Mouse (Mus musculus) liver, embryonic 14.5 days (tissue): Measurements from ENCODE around the gene Tnfsf4. TPM values are rescaled to one million over a fixed set of nuclear protein-coding genes. Genes with fewer than 3 reads are reported as not detected.

ENCODE experiments used
- ATAC-seq: fragments of 200-750 bp; cut with Nextera tagmentation; 2 replicates; pipeline ENCODE4 v1.8.0; 2017; ENCODE audit warnings: moderate number of reproducible peaks, mild to moderate bottlenecking, moderate library complexity; ENCODE audit not compliant: insufficient read depth
- DNase-seq, 3 experiments: peaks; one replicate each; pipeline ENCODE4 v3.0.0-alpha.2; 2012 to 2013; ENCODE audit warnings: low read depth in 3 of 3, low spot score in 3 of 3
- H3K27ac ChIP-seq: fragments of 300-500 bp; sonication (generic); 2 replicates; pipeline ENCODE4 v1.5.1; 2014; ENCODE audit warnings: moderate library complexity, mild to moderate bottlenecking, control low read depth, inconsistent platforms
- H3K27me3 ChIP-seq: fragments of 300-500 bp; sonication (generic); 2 replicates; pipeline ENCODE4 v1.6.1; 2014; ENCODE audit warnings: mild to moderate bottlenecking, low read length, moderate library complexity; ENCODE audit not compliant: control insufficient read depth, insufficient read depth
- H3K36me3 ChIP-seq: fragments of 300-500 bp; sonication (generic); replicated peaks from 2 replicates; pipeline ENCODE4 v1.6.1; 2014; ENCODE audit warnings: low read depth; ENCODE audit not compliant: control insufficient read depth, insufficient read depth
- H3K4me1 ChIP-seq, 2 experiments: fragments of 200-500 bp in 1 of 2; fragments of 300-500 bp in 1 of 2; sonication (generic) in 1 of 2; replicated peaks; 2 replicates each; pipeline ENCODE4 v1.6.1; 2012 to 2014; ENCODE audit warnings: antibody characterized with exemption in 1 of 2, inconsistent platforms in 1 of 2, low read length in 1 of 2; ENCODE audit not compliant: control insufficient read depth in 2 of 2, insufficient read depth in 2 of 2
- H3K4me2 ChIP-seq: fragments of 300-500 bp; sonication (generic); 2 replicates; pipeline ENCODE4 v1.6.1; 2014; ENCODE audit warnings: low read depth, mild to moderate bottlenecking, control low read depth, moderate library complexity
- H3K4me3 ChIP-seq, 2 experiments: fragments of 200-500 bp in 1 of 2; fragments of 300-500 bp in 1 of 2; sonication (generic) in 1 of 2; 2 replicates each; pipeline ENCODE4 v1.5.1; 2012 to 2014; ENCODE audit warnings: low read depth in 2 of 2, low read length in 2 of 2, mild to moderate bottlenecking in 2 of 2, control low read depth in 1 of 2, inconsistent platforms in 1 of 2, moderate library complexity in 1 of 2; ENCODE audit not compliant: insufficient read depth in 1 of 2
- H3K9ac ChIP-seq: fragments of 300-500 bp; sonication (generic); replicated peaks from 2 replicates; pipeline ENCODE4 v1.6.1; 2014; ENCODE audit warnings: mild to moderate bottlenecking, control low read depth, moderate library complexity
- H3K9me3 ChIP-seq: fragments of 300-500 bp; sonication (generic); 2 replicates; pipeline ENCODE4 v1.6.1; 2016; ENCODE audit warnings: low read length, mixed read lengths; ENCODE audit not compliant: control insufficient read depth
- CTCF ChIP-seq: IDR thresholded peaks from 2 replicates; pipeline ENCODE4 v1.5.1; 2016; ENCODE audit warnings: antibody characterized with exemption, low read depth, control low read depth
- EP300 ChIP-seq: IDR thresholded peaks from 2 replicates; pipeline ENCODE4 v1.6.1; 2016; ENCODE audit warnings: antibody characterized with exemption, low read depth
- WGBS: fragments of 180-500 bp; shearing (Covaris S2); extraction: QIAGEN DNeasy Blood & Tissue Kit; methylation state at CpG from one replicate; pipeline ENCODE4 v1.1.7; 2014; ENCODE audit not compliant: insufficient replicate concordance; 5-methylcytosine and 5-hydroxymethylcytosine counted together
- polyA plus RNA-seq, 2 experiments: library from polyadenylated mRNA; depleted of rRNA in 1 of 2; stranded (reverse) in 1 of 2; unstranded in 1 of 2; fragments of >200 nt; fragmentation: Nextera tagmentation in 1 of 2; extraction: Ambion mirVana in 1 of 2; gene quantifications; 2 replicates each; pipeline versions ENCODE4 v1.2.1 to v1.2.3; 2012 to 2014

Tnfsf4 gene
- polyA plus RNA-seq, 2 experiments = not detected

- no peaks in the 10 kb centered on the region for H3K9me3 ChIP-seq
- H3K36me3 ChIP-seq = no peaks in the 10 kb centered on the region
- H3K27me3 ChIP-seq = no peaks in the 10 kb centered on the region
- no peak overlapping the region for H3K27ac ChIP-seq
- no peak overlapping the region for H3K4me3 ChIP-seq
- no peak overlapping the region for H3K9ac ChIP-seq
- no peak overlapping the region for H3K4me2 ChIP-seq
- no peak for DNase-seq
- ATAC-seq = no peak
- TF ChIP-seq CTCF = no peak
- WGBS = 61% methylated on average over 7 of the region's 7 CpGs
- H3K4me1 ChIP-seq = no peaks in the 10 kb centered on the region
Observed at GRCm38 (mm10) chr1:161444858-161445257, 49.6 kb downstream of the Tnfsf4 start.

GRCm38 (mm10) chr1:161451683-161452245 lies 56.6 kb downstream of the Tnfsf4 start:
- Histone ChIP-seq H3K27ac (no peak overlapping the region), H3K4me1 (no peaks in the 10 kb centered on the region), H3K36me3 (no peaks in the 10 kb centered on the region), H3K4me3 (no peak overlapping the region), H3K9ac (no peak overlapping the region), H3K9me3 (no peaks in the 10 kb centered on the region), H3K27me3 (no peaks in the 10 kb centered on the region), H3K4me2 (no peak overlapping the region)
- TF ChIP-seq CTCF (no peak), EP300 (no peak)
- DNase-seq = no peak
- ATAC-seq = no peak
- WGBS = 16% methylated on average over 3 of the region's 3 CpGs

DNA sequence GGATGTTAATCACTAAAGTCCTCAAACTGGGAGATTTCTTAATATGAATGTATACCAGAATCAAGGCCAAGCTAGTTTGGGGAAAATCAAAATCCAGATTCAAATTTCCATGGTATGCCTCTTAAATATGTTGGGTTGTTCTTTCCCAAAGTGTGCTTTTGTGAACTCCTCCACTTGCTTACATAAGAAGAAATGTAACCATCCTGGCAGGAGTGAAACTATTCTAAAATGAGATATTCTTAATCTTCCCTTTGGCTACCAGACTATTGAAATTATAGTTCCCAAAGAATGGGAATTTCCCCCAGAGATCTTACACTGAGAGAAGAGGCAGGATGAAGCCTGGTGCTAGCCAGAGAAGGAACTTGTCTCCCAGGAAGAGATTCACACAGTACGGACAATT lies 57.0 kb downstream of the Tnfsf4 start:
- no peaks in the 10 kb centered on the region for H3K36me3 ChIP-seq
- no peaks in the 10 kb centered on the region for H3K9me3 ChIP-seq
- H3K4me1 ChIP-seq = no peaks in the 10 kb centered on the region
- DNase-seq (no peak), ATAC-seq (no peak)
- H3K9ac ChIP-seq = no peak overlapping the region
- no peak overlapping the region for H3K27ac ChIP-seq
- no peak overlapping the region for H3K4me2 ChIP-seq
- no peak overlapping the region for H3K4me3 ChIP-seq
- TF ChIP-seq CTCF (no peak), EP300 (no peak)
- WGBS = 73% methylated on average over 1 of the region's 1 CpGs
- no peaks in the 10 kb centered on the region for H3K27me3 ChIP-seq

GRCm38 (mm10) chr1:161463388-161464085 lies 68.3 kb downstream of the Tnfsf4 start:
- Histone ChIP-seq H3K27me3 (no peaks in the 10 kb centered on the region), H3K4me2 (no peak overlapping the region), H3K27ac (no peak overlapping the region), H3K9ac (no peak overlapping the region), H3K36me3 (no peaks in the 10 kb centered on the region), H3K9me3 (no peaks in the 10 kb centered on the region), H3K4me1 (no peaks in the 10 kb centered on the region), H3K4me3 (no peak overlapping the region)
- 58% methylated on average over 2 of the region's 2 CpGs for WGBS
- TF ChIP-seq CTCF (no peak), EP300 (no peak)
- no peak for DNase-seq
- no peak for ATAC-seq

Other genes with a start within 250 kb of the Tnfsf4 start
- gene Tex50, start 236.1 kb upstream of the Tnfsf4 start, polyA plus RNA-seq (2012; rRNA removed) = not detected in 2 replicates
- gene Tex50, start 236.1 kb upstream of the Tnfsf4 start, polyA plus RNA-seq (2014; fragmentation: Nextera tagmentation; extraction: Ambion mirVana) = not detected in 2 replicates
- gene Prdx6, start 144.2 kb upstream of the Tnfsf4 start, polyA plus RNA-seq (2012; rRNA removed) = 63.6 and 106 TPM in 2 replicates
- gene Prdx6, start 144.2 kb upstream of the Tnfsf4 start, polyA plus RNA-seq (2014; fragmentation: Nextera tagmentation; extraction: Ambion mirVana) = 341 and 350 TPM in 2 replicates
- not detected in 2 replicates for gene Tnfsf18, start 99.2 kb downstream of the Tnfsf4 start, polyA plus RNA-seq (2012; rRNA removed)
- not detected in 2 replicates for gene Tnfsf18, start 99.2 kb downstream of the Tnfsf4 start, polyA plus RNA-seq (2014; fragmentation: Nextera tagmentation; extraction: Ambion mirVana)